Mouse (Mus musculus): ENCODE data around the gene Kif27. TPM values are rescaled to one million over a fixed set of nuclear protein-coding genes. Genes with fewer than 3 reads are reported as not detected.

Gene Kif27
- under 1 TPM in 1 of 2 experiments, not detected in 1; 0.18 TPM for polyA plus RNA-seq (2017; shearing (Covaris generic))

GRCm38 (mm10) chr13:58358629-58359303 is at the start of gene Kif27:
Gene Kif27 (minus strand): TSS chr13:58359122.

DNA sequence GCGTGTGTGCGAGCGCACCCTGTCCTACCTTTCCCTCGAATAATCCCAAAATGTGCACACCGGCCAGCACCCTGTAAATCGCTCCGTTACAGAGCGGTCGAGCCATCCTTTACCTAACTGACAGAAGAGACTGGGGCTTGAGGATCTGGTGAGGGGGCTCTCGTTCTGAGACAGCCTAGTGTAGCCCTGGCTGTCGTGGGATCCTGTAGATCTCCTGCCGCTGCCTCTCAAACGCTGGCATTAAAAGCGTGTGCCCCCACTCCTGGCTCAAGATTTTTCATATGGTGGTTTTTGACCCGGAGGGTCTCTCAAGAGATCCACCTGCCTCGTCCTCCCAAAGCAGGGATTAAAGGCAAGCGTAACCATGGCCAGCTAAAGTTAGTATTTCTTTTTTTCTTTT is 44.3 kb upstream of the Kif27 start, which contains the start of gene Hnrnpk:
Gene Hnrnpk (minus strand): TSS at position 101 of the 400 bp plus-strand sequence.

DNA sequence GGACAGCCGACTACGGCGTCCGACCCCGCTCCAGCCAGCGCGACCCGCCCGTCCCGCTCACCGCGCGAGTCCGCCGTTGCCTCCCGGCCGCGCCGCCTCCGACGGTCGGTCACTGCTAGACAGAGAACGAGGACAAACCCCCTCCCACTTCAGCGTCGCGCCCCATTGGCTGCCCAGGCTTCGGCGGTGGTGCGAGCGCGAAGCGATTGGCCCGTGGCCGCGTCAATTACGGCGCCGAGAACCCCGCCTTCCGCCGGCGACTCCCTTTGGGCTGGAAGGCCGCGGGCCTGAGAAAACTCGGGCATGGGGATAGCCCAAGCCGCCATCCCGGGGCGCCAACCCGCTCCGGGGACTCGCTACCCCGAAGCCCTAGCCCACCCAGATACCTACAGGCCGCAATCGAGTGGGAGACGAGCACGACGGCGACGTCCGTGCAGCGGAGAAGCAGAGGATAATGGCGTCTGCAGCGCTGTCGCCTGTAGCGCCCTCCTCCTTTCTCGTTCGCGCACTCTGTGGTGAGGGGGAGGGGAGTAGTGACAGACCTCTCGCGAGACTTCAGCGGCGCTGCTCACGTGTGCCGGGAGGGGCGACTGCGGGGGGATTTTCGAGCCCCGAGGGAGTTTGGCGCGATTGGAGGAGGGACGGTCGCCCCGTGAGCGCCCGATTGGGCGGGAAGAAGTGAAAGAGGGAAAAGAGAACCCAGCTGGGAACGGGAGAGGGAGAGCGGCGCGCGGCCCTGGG is 43.3 kb upstream of the Kif27 start, which contains the start of gene Rmi1:
Gene Rmi1 (plus strand): TSS at position 246 of the 741 bp plus-strand sequence.

GRCm38 (mm10) chr13:58384779-58385546 is 26.0 kb upstream of the Kif27 start, which contains the start of gene 2210016F16Rik:
Gene 2210016F16Rik (minus strand): TSS chr13:58385225.

GRCm38 (mm10) chr13:58275599-58275998 is 83.3 kb downstream of the Kif27 start, which contains the start of gene Gkap1:
Gene Gkap1 (minus strand): TSS chr13:58275699.

Other genes starting within 250 kb of the Kif27 start
- 1 to 10 TPM; 1.2 to 2.1 TPM for gene Klhl3, start 245.5 kb downstream of the Kif27 start, polyA plus RNA-seq (2017; shearing (Covaris generic))
- 10 to 100 TPM; 75.7 to 80.6 TPM for gene Hnrnpa0, start 230.6 kb downstream of the Kif27 start, polyA plus RNA-seq (2017; shearing (Covaris generic))
- 100 to 1,000 TPM; 163 to 194 TPM for gene Idnk, start 201.5 kb downstream of the Kif27 start, polyA plus RNA-seq (2017; shearing (Covaris generic))
- 100 to 1,000 TPM in 1 of 2 experiments, 10 to 100 TPM in 1; 95.4 to 122 TPM for gene Ubqln1, start 143.5 kb downstream of the Kif27 start, polyA plus RNA-seq (2017; shearing (Covaris generic))
- gene Gkap1, start 83.4 kb downstream of the Kif27 start, polyA plus RNA-seq (2017; shearing (Covaris generic)), result 1 to 10 TPM; 1.1 to 1.2 TPM
- gene 2210016F16Rik, start 26.1 kb upstream of the Kif27 start, polyA plus RNA-seq (2017; shearing (Covaris generic)), result 10 to 100 TPM; 53.4 to 54.6 TPM
- 10 to 100 TPM; 32.5 to 33.1 TPM for gene Rmi1, start 43.1 kb upstream of the Kif27 start, polyA plus RNA-seq (2017; shearing (Covaris generic))
- 1,000 to 10,000 TPM; 1,846 to 1,891 TPM for gene Hnrnpk, start 44.2 kb upstream of the Kif27 start, polyA plus RNA-seq (2017; shearing (Covaris generic))

All from activated CD4-positive, CD25-positive, alpha-beta regulatory T cell (primary cell).